In the genomic region with DNA sequence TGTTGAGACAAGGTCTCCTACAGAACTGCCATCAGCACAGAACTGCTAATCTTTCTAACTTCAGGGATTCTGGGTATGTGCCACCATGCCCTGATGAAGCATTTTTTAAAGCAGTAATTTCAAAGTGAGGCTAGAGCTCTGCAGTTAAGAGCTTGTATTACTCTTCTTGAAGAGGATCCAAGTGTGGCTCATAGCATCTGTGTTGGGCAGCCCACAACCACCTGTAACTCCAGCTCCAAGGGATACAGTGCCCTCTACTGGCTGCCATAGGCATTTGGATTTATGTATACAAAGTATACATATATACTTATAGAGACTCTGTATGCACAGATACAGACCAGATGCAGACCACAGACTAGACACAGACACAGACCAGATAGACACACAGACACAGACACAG, we compare ENCODE assay signal across 8 mouse cellular contexts.
DNase-seq lines count a peak whose midpoint lies in the region; ATAC-seq and TF ChIP-seq lines count a peak whose summit lies in the region.

No protein-coding gene starts in this region.

- no peak for ATAC-seq in midbrain, embryonic 14.5 days (ENCODE audit: low FRiP score, low TSS enrichment)
- no peak for ATAC-seq in midbrain, embryonic 16.5 days
- ATAC-seq in lung, postnatal 0 days: no peak; the same call in 1 of the 2 replicates
- ATAC-seq in heart, embryonic 11.5 days (replicated peaks; ENCODE audit: insufficient number of reproducible peaks, low FRiP score, low TSS enrichment): no peak

- no peaks in the 10 kb centered on the region for H3K27me3 ChIP-seq in midbrain, embryonic 14.5 days (ENCODE audit: control insufficient read depth, insufficient read depth, low read length)
- H3K27me3 ChIP-seq in midbrain, embryonic 16.5 days (ENCODE audit: control insufficient read depth, insufficient read depth, low read depth, low read length): no peaks in the 10 kb centered on the region
- no peaks in the 10 kb centered on the region for H3K27me3 ChIP-seq in lung, postnatal 0 days (replicated peaks; ENCODE audit: insufficient read depth, low read length)
- peaks cover 3% of the 10 kb centered on the region; the same call in 1 of the 2 replicates for H3K27me3 ChIP-seq in heart, embryonic 11.5 days (ENCODE audit: control insufficient read depth, insufficient read depth, low read length)

- H3K9me3 ChIP-seq in midbrain, embryonic 14.5 days (ENCODE audit: control insufficient read depth, low read length): no peaks in the 10 kb centered on the region
- H3K9me3 ChIP-seq in midbrain, embryonic 16.5 days (replicated peaks; ENCODE audit: control insufficient read depth, low read length, poor library complexity, severe bottlenecking): no peaks in the 10 kb centered on the region
- no peaks in the 10 kb centered on the region for H3K9me3 ChIP-seq in lung, postnatal 0 days (ENCODE audit: low read length)
- no peaks in the 10 kb centered on the region for H3K9me3 ChIP-seq in heart, embryonic 11.5 days (replicated peaks; ENCODE audit: control insufficient read depth, low read length)

- H3K27ac ChIP-seq in midbrain, embryonic 14.5 days (replicated peaks; ENCODE audit: low read depth, low read length): no peak overlapping the region
- no peak overlapping the region for H3K27ac ChIP-seq in midbrain, embryonic 16.5 days (ENCODE audit: low read length)
- no peak overlapping the region for H3K27ac ChIP-seq in lung, postnatal 0 days (ENCODE audit: low read length)
- H3K27ac ChIP-seq in heart, embryonic 11.5 days (ENCODE audit: low read depth, low read length): no peak overlapping the region

- peak; percentile 49 to 58 for DNase-seq in cerebellum, postnatal 10 days
- DNase-seq in cerebellum, adult 8-10 months: no peak
- peak; percentile 51 for DNase-seq in midbrain, embryonic 14.5 days
- DNase-seq in embryo, embryonic 11 days: peak; percentile 37
- DNase-seq in lung, postnatal 0 days (ENCODE audit: low spot score): peak; percentile 41
- no peak for DNase-seq in Muller cell, postnatal 12 days (ENCODE audit: inconsistent ontology term)

- H3K9ac ChIP-seq in midbrain, embryonic 14.5 days (replicated peaks; ENCODE audit: low read length): no peak overlapping the region
- no peak overlapping the region for H3K9ac ChIP-seq in midbrain, embryonic 16.5 days (ENCODE audit: low read depth, low read length)
- no peak overlapping the region for H3K9ac ChIP-seq in lung, postnatal 0 days (replicated peaks; ENCODE audit: low read depth)
- H3K9ac ChIP-seq in heart, embryonic 11.5 days (ENCODE audit: low read depth, low read length): no peak overlapping the region

- H3K4me2 ChIP-seq in midbrain, embryonic 14.5 days (ENCODE audit: low read length): no peak overlapping the region
- H3K4me2 ChIP-seq in midbrain, embryonic 16.5 days (ENCODE audit: low read length): no peak overlapping the region
- H3K4me2 ChIP-seq in lung, postnatal 0 days (replicated peaks; ENCODE audit: low read depth, low read length): no peak overlapping the region
- H3K4me2 ChIP-seq in heart, embryonic 11.5 days: no peak overlapping the region

- H3K36me3 ChIP-seq in midbrain, embryonic 14.5 days (ENCODE audit: control insufficient read depth, insufficient read depth, low read length): no peaks in the 10 kb centered on the region
- H3K36me3 ChIP-seq in midbrain, embryonic 16.5 days (ENCODE audit: control insufficient read depth, insufficient read depth, low read length): no peaks in the 10 kb centered on the region
- no peaks in the 10 kb centered on the region for H3K36me3 ChIP-seq in lung, postnatal 0 days (ENCODE audit: insufficient read depth, low read length)
- no peaks in the 10 kb centered on the region for H3K36me3 ChIP-seq in heart, embryonic 11.5 days (ENCODE audit: control insufficient read depth, insufficient read depth, low read length)

- TF ChIP-seq CTCF in lung, postnatal 0 days (IDR thresholded peaks at IDR 0.05): peak; percentile 75

- H3K4me3 ChIP-seq in midbrain, embryonic 14.5 days (replicated peaks; ENCODE audit: low read depth, low read length): no peak overlapping the region
- no peak overlapping the region for H3K4me3 ChIP-seq in midbrain, embryonic 16.5 days (ENCODE audit: low read depth, low read length)
- H3K4me3 ChIP-seq in lung, postnatal 0 days (ENCODE audit: low read depth, low read length): no peak overlapping the region
- H3K4me3 ChIP-seq in heart, embryonic 11.5 days (ENCODE audit: low read depth, low read length): no peak overlapping the region

- no peak for TF ChIP-seq EP300 in lung, postnatal 0 days (IDR thresholded peaks at IDR 0.05)

- H3K4me1 ChIP-seq in midbrain, embryonic 14.5 days (ENCODE audit: control insufficient read depth, insufficient read depth, low read length): no peaks in the 10 kb centered on the region
- H3K4me1 ChIP-seq in midbrain, embryonic 16.5 days (ENCODE audit: control insufficient read depth, insufficient read depth, low read length): no peaks in the 10 kb centered on the region
- H3K4me1 ChIP-seq in lung, postnatal 0 days (ENCODE audit: insufficient read depth, low read depth, low read length): no peaks in the 10 kb centered on the region
- peaks cover 4% of the 10 kb centered on the region; the same call in 1 of the 2 replicates for H3K4me1 ChIP-seq in heart, embryonic 11.5 days (ENCODE audit: control insufficient read depth, insufficient read depth, low read length)

Comparison
In these comparisons a context has a peak if more than half of its experiments do, and no peak if none do; other contexts are left out.
1. DNase-seq: peak in cerebellum, postnatal 10 days (2 of 2), midbrain, embryonic 14.5 days (single experiment), embryo, embryonic 11 days (single experiment) and lung, postnatal 0 days (single experiment); none in cerebellum, adult 8-10 months (single experiment) and Muller cell, postnatal 12 days (single experiment).